Mouse (Mus musculus) c-Kit-positive CD71-positive TER-119-positive erythroid progenitor cells, embryonic 14.5 days (primary cell): Measurements from ENCODE around the gene Ptprk.

Source experiments
- DNase-seq: peaks from one replicate; pipeline ENCODE4 v3.0.0-alpha.2; 2013; ENCODE audit warnings: low spot score

Ptprk gene

GRCm38 (mm10) chr10:28112826-28113589, 38.4 kb downstream of the Ptprk start:
- no peak for DNase-seq

GRCm38 (mm10) chr10:28113879-28114278, 39.3 kb downstream of the Ptprk start:
- DNase-seq = no peak

- DNase-seq = no peak
Observed at GRCm38 (mm10) chr10:28116982-28117381, 42.4 kb downstream of the Ptprk start.

- DNase-seq = no peak
Observed at GRCm38 (mm10) chr10:28118783-28119365, 44.3 kb downstream of the Ptprk start.

- DNase-seq = no peak
Observed at GRCm38 (mm10) chr10:28123881-28124280, 49.3 kb downstream of the Ptprk start.

GRCm38 (mm10) chr10:28128011-28128410, 53.4 kb downstream of the Ptprk start:
- DNase-seq = no peak

GRCm38 (mm10) chr10:28128450-28128849, 53.8 kb downstream of the Ptprk start:
- no peak for DNase-seq

- DNase-seq = no peak
Observed at GRCm38 (mm10) chr10:28130422-28130821, 55.8 kb downstream of the Ptprk start.

GRCm38 (mm10) chr10:28133770-28134169, 59.1 kb downstream of the Ptprk start:
- no peak for DNase-seq

GRCm38 (mm10) chr10:28138399-28138798, 63.8 kb downstream of the Ptprk start:
- DNase-seq = no peak

GRCm38 (mm10) chr10:28144459-28144858, 69.8 kb downstream of the Ptprk start:
- DNase-seq = no peak

GRCm38 (mm10) chr10:28145326-28145725, 70.7 kb downstream of the Ptprk start:
- no peak for DNase-seq

- DNase-seq = no peak
Observed at GRCm38 (mm10) chr10:28155688-28156685, 81.4 kb downstream of the Ptprk start.

- no peak for DNase-seq
Observed at GRCm38 (mm10) chr10:28159716-28160115, 85.1 kb downstream of the Ptprk start.

GRCm38 (mm10) chr10:28161306-28161705, 86.7 kb downstream of the Ptprk start:
- no peak for DNase-seq

- DNase-seq = no peak
Observed at GRCm38 (mm10) chr10:28164250-28164649, 89.6 kb downstream of the Ptprk start.

- DNase-seq = no peak
Observed at GRCm38 (mm10) chr10:28164746-28165145, 90.1 kb downstream of the Ptprk start.

GRCm38 (mm10) chr10:28166610-28167009, 92.0 kb downstream of the Ptprk start:
- no peak for DNase-seq

- no peak for DNase-seq
Observed at GRCm38 (mm10) chr10:28167097-28167496, 92.5 kb downstream of the Ptprk start.

- no peak for DNase-seq
Observed at GRCm38 (mm10) chr10:28171196-28171595, 96.6 kb downstream of the Ptprk start.

- DNase-seq = no peak
Observed at GRCm38 (mm10) chr10:28178876-28179275, 104.3 kb downstream of the Ptprk start.

GRCm38 (mm10) chr10:28182081-28182480, 107.5 kb downstream of the Ptprk start:
- no peak for DNase-seq
